ENCODE assay signal across 8 mouse cellular contexts in genomic region chr7:90302647-90303552, GRCm38 (mm10). TPM values are rescaled to one million over a fixed set of nuclear protein-coding genes. Genes with fewer than 3 reads are reported as not detected.
DNase-seq lines count a peak whose midpoint lies in the region; ATAC-seq and TF ChIP-seq lines count a peak whose summit lies in the region.

No protein-coding gene starts in this region.

- no peaks in the 10 kb centered on the region for H3K36me3 ChIP-seq in testis, adult 2 months (ENCODE audit: control insufficient read depth, insufficient read depth, low read length)
- H3K36me3 ChIP-seq in kidney, adult 2 months (ENCODE audit: control insufficient read depth, insufficient read depth, low read length), result no peaks in the 10 kb centered on the region
- no peaks in the 10 kb centered on the region for H3K36me3 ChIP-seq in midbrain, embryonic 12.5 days

- no peaks in the 10 kb centered on the region for H3K9me3 ChIP-seq in midbrain, embryonic 12.5 days

- no peak for DNase-seq in testis, postnatal 14 days (ENCODE audit: low spot score)
- no peak for DNase-seq in kidney, adult 2 months
- DNase-seq in thymus, postnatal 25 days, result peak; percentile 64
- no peak for DNase-seq in gastrocnemius, adult 8-10 months (ENCODE audit: low spot score in 2 of 2)
- no peak for DNase-seq in spleen, adult 12 weeks (ENCODE audit: low spot score)

- H3K27ac ChIP-seq in testis, adult 2 months (ENCODE audit: control insufficient read depth, insufficient read depth, low read depth, low read length), result no peak overlapping the region
- no peak overlapping the region for H3K27ac ChIP-seq in embryonic fibroblast, embryonic 13.5 days (ENCODE audit: insufficient read depth, low read length)
- H3K27ac ChIP-seq in kidney, adult 2 months (ENCODE audit: insufficient read depth, low read depth, low read length), result 0 out of 2 replicates have a peak overlapping the region, but pooled peaks have one; percentile 11
- no peak overlapping the region for H3K27ac ChIP-seq in midbrain, embryonic 12.5 days (replicated peaks)

- H3K27me3 ChIP-seq in testis, adult 2 months (ENCODE audit: control insufficient read depth, insufficient read depth, low read length), result peaks cover 3% of the 10 kb centered on the region
- no peaks in the 10 kb centered on the region; the same call in 1 of the 2 replicates for H3K27me3 ChIP-seq in kidney, adult 2 months (replicated peaks; ENCODE audit: control insufficient read depth, insufficient read depth, low read length)
- H3K27me3 ChIP-seq in midbrain, embryonic 12.5 days, result peaks cover 36% of the 10 kb centered on the region

- no peak for TF ChIP-seq POLR2A in testis, adult 2 months (IDR thresholded peaks at IDR 0.05; ENCODE audit: control insufficient read depth, low read depth, low read length)
- TF ChIP-seq POLR2A in embryonic fibroblast, embryonic 13.5 days (IDR thresholded peaks at IDR 0.05; ENCODE audit: low read depth, low read length), result no peak
- TF ChIP-seq POLR2A in kidney, adult 2 months (IDR thresholded peaks at IDR 0.05; ENCODE audit: low read depth, low read length), result no peak

- H3K4me2 ChIP-seq in midbrain, embryonic 12.5 days (replicated peaks), result peak overlapping the region; percentile 98

- H3K4me3 ChIP-seq in testis, adult 2 months (ENCODE audit: control insufficient read depth, low read depth, low read length), result peak overlapping the region; percentile 73
- peak overlapping the region; percentile 61 for H3K4me3 ChIP-seq in embryonic fibroblast, embryonic 13.5 days (ENCODE audit: insufficient read depth, low read length)
- H3K4me3 ChIP-seq in kidney, adult 2 months (ENCODE audit: insufficient read depth, low read depth, low read length), result peak overlapping the region; percentile 46
- peak overlapping the region; percentile 57 for H3K4me3 ChIP-seq in midbrain, embryonic 12.5 days

- peak overlapping the region; percentile 68 for H3K9ac ChIP-seq in midbrain, embryonic 12.5 days (replicated peaks)

- WGBS in kidney, adult 2 months, result 4% methylated on average over 27 of the region's 27 CpGs
- 6% methylated on average over 27 of the region's 27 CpGs for WGBS in midbrain, embryonic 12.5 days

- peaks cover 7% of the 10 kb centered on the region for H3K4me1 ChIP-seq in testis, adult 2 months (ENCODE audit: control insufficient read depth, insufficient read depth, low read length)
- H3K4me1 ChIP-seq in embryonic fibroblast, embryonic 13.5 days (ENCODE audit: control insufficient read depth, insufficient read depth, low read length), result peaks cover 11% of the 10 kb centered on the region
- peaks cover 7% of the 10 kb centered on the region for H3K4me1 ChIP-seq in kidney, adult 2 months (ENCODE audit: control insufficient read depth, insufficient read depth, low read length)
- peaks cover 6% of the 10 kb centered on the region for H3K4me1 ChIP-seq in midbrain, embryonic 12.5 days

- ATAC-seq in midbrain, embryonic 12.5 days (ENCODE audit: low FRiP score, low read depth), result peak; percentile 51

- TF ChIP-seq CTCF in testis, adult 2 months (IDR thresholded peaks at IDR 0.05; ENCODE audit: control insufficient read depth, insufficient read depth, insufficient replicate concordance, low read depth, low read length), result no peak
- TF ChIP-seq CTCF in embryonic fibroblast, embryonic 13.5 days (IDR thresholded peaks at IDR 0.05; ENCODE audit: borderline replicate concordance, insufficient read depth, low read length), result no peak
- TF ChIP-seq CTCF in kidney, adult 2 months (conservative IDR thresholded peaks at IDR 0.05; ENCODE audit: insufficient read depth, insufficient read length, low read depth, low read length), result no peak

RNA-seq across cellular contexts. Expression of gene Sytl2, which starts 0.8 kb away (rescaled TPM):
- polyA plus RNA-seq in testis, adult 2 months (2012; rRNA removed), result 1.2 and 1.7 TPM in 2 replicates
- polyA plus RNA-seq in embryonic fibroblast, embryonic 13.5 days (2011; ENCODE audit: insufficient read length, low read depth, missing spikeins), result 31.1 and 41.3 TPM in 2 replicates
- polyA plus RNA-seq in kidney, adult 2 months (2012; rRNA removed), result 9.0 and 9.6 TPM in 2 replicates
- 2.2 and 3.2 TPM in 2 replicates for polyA plus RNA-seq in midbrain, embryonic 12.5 days (2016; fragmentation: Nextera tagmentation; extraction: Ambion mirVana)
- total RNA-seq in gastrocnemius, adult 8-10 months (2022), result 1 to 10 TPM; 2.1 to 3.8 (median 3.1) TPM

RNA-seq across cellular contexts. Expression of gene Ccdc83, which starts 37.3 kb away (rescaled TPM):
- 23.8 and 24.6 TPM in 2 replicates for polyA plus RNA-seq in testis, adult 2 months (2012; rRNA removed)
- polyA plus RNA-seq in embryonic fibroblast, embryonic 13.5 days (2011; ENCODE audit: insufficient read length, low read depth, missing spikeins), result not detected in 2 replicates
- not detected in 2 replicates for polyA plus RNA-seq in kidney, adult 2 months (2012; rRNA removed)
- not detected in 2 replicates for polyA plus RNA-seq in midbrain, embryonic 12.5 days (2016; fragmentation: Nextera tagmentation; extraction: Ambion mirVana)
- not detected for total RNA-seq in gastrocnemius, adult 8-10 months (2022)

Comparison
In these comparisons a context has a peak if more than half of its experiments do, and no peak if none do; other contexts are left out.
1. RNA of gene Ccdc83, which starts 37.3 kb away (polyA plus RNA-seq): 23.8 to 24.6 TPM in testis, adult 2 months; not detected in embryonic fibroblast, embryonic 13.5 days, not detected in kidney, adult 2 months and not detected in midbrain, embryonic 12.5 days; every median in the first group is over 10 times any median in the second.
2. Peak in every context shown above with its lines, with median percentiles within 50 percentile points of each other: H3K4me3 ChIP-seq.